Mouse (Mus musculus) kidney, adult 9 months (tissue): ENCODE measurements around the gene Slco3a1.

Experiments
- DNase-seq: peaks from one replicate; pipeline ENCODE4 v3.0.0; 2022

Slco3a1 gene

GRCm38 (mm10) chr7:74527689-74528088 is 26.9 kb downstream of the Slco3a1 start:
- no peak for DNase-seq

GRCm38 (mm10) chr7:74526030-74526429 is 28.6 kb downstream of the Slco3a1 start:
- DNase-seq: no peak

DNA sequence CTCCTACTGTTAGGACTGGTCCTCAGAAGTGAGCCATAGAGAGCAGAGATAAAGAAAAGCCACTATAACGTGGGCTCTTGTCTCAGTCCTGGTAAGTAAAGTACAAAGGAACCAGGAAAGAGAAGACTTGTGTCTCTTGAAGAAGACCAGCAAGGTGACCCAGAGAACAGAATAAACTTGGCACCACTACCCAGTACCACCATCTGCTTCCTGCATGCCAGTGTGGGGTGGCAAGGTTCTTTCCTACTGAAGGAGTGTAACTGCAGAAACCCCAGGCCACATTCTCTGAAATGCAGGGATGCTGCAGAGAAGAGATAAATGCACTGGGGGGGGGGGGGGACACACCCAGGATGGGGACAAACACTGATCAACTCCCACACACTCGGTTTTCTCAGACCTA is 29.0 kb downstream of the Slco3a1 start:
- DNase-seq: no peak

DNA sequence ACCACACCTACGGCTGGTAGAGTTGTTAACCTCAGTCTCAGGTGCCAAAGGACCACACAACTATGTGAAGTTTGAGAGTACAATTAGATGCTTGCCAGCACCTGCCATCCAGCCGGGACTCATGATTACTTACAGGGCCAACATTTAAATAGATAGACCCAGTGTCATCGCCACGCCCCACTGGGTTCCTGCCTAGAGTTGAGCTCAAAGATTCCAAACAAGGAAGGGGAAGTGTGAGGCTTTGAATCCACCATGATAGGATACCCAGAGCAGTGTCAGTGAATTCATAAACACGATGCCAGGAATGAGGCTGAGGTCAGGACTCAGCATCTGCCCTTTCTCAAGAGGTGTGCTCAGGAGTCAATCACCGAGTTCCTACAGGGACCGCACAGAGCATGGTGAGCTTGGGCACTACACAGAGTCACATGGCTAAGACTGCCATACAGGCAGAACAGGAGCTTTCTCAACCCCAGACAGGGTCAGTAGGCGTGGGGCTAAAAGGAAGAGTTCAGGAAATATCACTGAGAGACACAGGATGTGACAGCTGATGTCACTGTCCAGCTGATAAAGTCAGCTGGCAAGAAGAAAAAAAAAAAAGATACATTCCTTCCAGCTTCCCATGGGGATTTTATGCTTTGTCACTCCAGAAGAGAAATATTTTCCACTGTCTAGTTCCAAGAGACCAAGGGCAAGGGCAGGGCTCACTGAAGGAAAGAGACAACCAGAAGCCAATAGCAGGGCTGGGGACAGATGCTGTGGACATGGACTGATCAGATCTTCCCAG is 30.2 kb downstream of the Slco3a1 start:
- DNase-seq: peak; percentile 69

GRCm38 (mm10) chr7:74523086-74523485 is 31.5 kb downstream of the Slco3a1 start:
- DNase-seq: no peak

GRCm38 (mm10) chr7:74522260-74522659 is 32.3 kb downstream of the Slco3a1 start:
- DNase-seq: no peak

- no peak for DNase-seq
These were observed 35.2 kb downstream of the Slco3a1 start for GRCm38 (mm10) chr7:74519386-74519785.

DNA sequence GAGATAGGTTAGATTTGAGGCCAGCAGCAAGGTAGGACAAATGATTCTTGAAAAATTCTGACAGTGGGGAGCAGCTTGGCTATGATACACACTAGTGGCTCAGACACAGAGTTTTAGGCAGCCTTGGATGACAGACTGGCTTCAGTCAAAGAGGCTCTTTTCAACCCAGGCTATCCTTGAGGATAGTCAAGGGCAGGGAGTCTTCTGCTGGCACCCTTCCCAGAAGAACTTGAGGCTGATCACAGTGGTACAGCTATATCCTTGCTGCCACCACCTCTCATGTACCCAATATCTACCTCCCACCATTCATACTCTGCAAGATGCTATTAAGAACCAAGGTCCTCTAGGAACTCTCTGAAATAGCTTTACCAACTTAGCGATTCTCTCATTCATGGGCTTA is 35.8 kb downstream of the Slco3a1 start:
- no peak for DNase-seq

DNA sequence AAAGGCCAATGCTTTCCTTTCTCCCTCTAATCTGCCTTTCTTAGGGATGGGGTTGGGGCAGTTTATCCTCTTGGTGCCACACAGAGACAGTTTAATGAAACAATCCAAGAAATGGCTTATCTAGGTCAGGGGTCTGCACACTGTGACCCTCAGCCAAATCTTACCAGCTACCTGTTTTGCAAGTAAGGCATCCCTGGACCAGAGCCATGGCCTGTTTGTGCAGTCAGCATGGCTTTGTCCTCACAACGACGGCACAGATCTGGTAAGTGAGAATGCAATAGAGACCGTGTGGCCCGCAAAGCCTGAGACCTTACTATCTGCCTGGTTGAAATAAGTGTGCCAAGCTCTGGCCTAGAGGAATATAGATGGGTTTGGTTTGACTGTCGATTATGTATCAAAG is 36.3 kb downstream of the Slco3a1 start:
- no peak for DNase-seq

GRCm38 (mm10) chr7:74510676-74511075 is 43.9 kb downstream of the Slco3a1 start:
- DNase-seq: no peak

- DNase-seq: no peak
These were observed 46.4 kb downstream of the Slco3a1 start for GRCm38 (mm10) chr7:74508205-74508604.

DNA sequence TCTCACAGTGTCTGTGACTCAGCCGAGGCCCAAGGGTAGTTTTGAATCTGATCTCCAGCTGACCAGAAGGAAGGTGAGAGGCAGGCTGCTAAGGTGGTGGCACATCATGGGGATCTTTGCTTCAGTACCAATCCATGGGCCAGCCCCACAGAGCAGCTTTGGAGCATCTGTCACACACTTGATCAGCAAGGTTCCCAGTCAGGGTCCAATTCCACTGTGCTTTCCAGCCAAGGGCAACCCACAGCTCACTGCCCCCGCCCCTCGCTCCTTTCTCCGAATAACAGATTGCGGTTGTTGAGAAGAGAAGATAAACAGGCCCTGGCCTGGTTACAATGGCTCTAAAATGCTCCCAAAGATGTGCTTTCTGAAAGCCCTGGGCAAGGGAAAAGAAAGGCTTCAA is 47.7 kb downstream of the Slco3a1 start:
- no peak for DNase-seq

- DNase-seq: no peak
These were observed 48.9 kb downstream of the Slco3a1 start for GRCm38 (mm10) chr7:74505635-74506034.

- DNase-seq: no peak
These were observed 53.4 kb downstream of the Slco3a1 start for GRCm38 (mm10) chr7:74501187-74501586.

DNA sequence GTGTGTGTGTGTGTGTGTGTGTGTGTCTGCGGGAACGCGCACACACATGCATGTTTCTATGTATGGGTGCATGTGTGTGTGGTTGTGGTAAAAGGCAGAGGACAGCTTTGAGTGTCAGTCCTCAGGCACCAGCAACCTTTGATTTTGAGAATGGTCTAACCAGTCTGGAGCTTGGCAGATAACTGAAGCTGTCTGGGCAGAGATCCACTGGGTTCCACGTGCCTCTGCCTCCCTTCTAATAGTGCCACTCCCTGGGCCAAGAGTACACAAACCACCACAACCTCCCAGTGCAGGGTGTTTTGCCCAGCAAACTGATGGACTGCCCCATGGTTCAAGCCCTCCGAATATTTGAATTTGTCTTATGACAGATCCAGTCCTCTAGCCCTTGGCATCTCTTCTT is 55.1 kb downstream of the Slco3a1 start:
- no peak for DNase-seq

DNA sequence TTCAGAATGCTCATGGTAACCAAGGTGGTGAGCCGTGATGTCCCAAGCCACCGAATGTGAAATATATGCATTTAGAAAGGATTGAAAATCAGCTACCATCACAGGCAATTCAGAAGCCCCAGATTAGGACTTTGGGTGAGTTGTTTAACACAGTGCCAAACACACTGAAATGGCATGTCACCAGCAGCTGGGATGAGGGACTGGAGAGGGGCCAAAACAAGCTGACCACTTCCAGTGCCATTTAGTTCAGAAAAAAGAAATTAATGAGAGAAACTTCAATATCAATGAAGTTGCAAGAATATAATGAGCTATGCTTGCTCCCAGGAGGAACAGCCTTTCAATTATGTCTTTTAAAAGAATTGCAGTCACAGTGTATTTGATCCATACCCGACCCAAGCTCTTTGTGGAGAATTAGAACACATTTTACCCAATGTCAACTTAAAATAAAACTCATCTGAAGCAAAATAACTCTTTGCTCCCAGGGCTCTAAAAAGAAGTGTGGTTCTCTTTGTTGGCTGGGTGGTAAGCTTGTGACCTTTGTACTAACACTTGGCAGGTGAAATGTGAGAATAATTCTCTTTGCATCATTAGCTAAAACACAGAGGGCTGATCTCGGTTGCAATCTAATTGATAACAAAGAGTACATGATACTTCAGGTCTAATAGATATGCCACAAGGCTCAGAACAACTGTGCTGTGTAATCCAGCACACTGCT is 56.2 kb downstream of the Slco3a1 start:
- peak; percentile 62 for DNase-seq

DNA sequence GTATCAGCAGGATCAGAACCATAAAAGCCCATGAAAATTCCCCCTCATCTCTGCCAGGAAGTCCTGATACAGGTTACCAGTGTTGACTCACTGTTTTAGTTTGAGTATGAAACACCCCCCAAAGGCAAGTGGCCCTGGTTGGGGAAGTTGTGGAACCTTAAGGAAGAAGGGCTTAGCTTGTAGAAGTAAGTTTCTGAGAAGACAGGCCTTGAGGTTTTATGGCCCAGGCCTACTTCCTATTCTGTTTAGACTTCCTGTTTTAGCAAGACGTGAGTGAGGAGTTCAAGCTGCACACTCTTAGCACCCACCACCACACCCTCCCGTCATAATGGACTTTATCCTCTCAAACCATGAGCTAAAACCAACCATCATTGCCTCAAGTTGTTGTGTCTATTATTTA is 57.4 kb downstream of the Slco3a1 start:
- DNase-seq: no peak

DNA sequence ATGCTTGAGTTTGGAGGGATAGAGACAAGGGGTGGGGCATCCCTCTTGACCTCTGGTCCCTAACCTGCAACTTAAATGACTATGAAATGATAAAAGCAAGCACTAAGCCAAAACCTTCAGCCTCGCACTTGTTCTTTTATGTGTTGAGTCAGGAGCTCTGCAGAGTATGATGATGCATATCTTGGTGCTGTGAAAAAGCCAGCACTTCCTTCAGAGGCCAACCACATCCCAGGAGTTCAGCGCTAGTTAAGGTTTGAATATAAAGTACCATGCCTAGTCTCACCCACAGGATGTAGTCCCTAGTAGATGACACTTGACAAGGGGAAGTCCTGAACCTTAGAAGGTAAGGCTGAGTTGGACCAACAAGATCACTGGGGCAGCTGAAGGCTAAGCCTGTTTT is 59.1 kb downstream of the Slco3a1 start:
- no peak for DNase-seq

- no peak for DNase-seq
These were observed 60.8 kb downstream of the Slco3a1 start for GRCm38 (mm10) chr7:74493775-74494174.

GRCm38 (mm10) chr7:74491683-74492355 is 62.8 kb downstream of the Slco3a1 start:
- DNase-seq: no peak

GRCm38 (mm10) chr7:74488141-74488540 is 66.4 kb downstream of the Slco3a1 start:
- no peak for DNase-seq

DNA sequence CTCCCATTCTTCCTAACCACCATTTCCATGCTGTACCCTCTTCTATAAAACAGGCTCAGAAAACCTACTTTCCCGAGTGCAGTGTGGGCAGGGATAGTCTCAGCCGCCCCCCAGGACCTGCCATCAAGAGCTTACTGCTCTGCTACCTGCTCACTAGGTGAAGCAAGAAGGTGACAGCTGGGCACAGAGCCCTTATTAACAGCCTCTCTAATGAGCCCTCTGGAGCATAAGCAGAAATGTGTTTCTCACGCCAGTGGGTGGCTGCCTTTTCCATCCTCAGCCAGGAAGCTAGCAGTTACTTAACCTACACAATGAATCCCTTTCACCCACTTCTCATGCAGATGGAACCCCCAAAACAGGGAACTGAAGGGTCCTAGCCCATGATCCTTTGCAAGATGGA is 66.9 kb downstream of the Slco3a1 start:
- DNase-seq: no peak

- DNase-seq: no peak
These were observed 68.5 kb downstream of the Slco3a1 start for GRCm38 (mm10) chr7:74486083-74486482.

- DNase-seq: no peak
These were observed 68.9 kb downstream of the Slco3a1 start for GRCm38 (mm10) chr7:74485669-74486068.
